Mouse (Mus musculus): ENCODE data around the gene Furin. TPM values are rescaled to one million over a fixed set of nuclear protein-coding genes. Genes with fewer than 3 reads are reported as not detected.
A peak's percentile ranks its signal among the peaks of the same experiment; 100 is the strongest.

The Furin gene
- polyA plus RNA-seq, 1 experiment = 8.3 TPM

DNA sequence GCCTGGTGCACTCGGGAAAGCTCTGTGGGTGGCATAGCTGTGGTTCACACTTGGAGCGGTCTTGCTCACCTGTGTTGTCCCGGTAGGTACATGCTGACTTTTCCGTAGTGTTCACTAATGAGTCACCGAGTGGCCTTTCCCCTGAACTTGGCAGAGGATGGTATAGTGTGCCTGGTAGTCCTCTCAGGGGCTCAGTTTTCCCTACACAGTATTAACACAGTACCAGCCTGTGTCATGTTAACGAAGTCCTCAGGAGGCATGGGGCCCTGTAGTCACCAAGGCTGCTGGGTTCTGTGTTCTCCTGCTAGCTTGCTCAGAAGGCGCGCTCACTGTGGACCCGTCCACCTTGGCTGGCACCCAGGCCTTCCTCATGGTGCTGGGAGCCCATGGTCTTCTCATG, 5.1 kb upstream of the Furin start:
- Histone ChIP-seq H3K36me3 (ENCODE audit: control insufficient read depth, insufficient read depth, low read length) (no peaks in the 10 kb centered on the region), H3K4me3 (ENCODE audit: control insufficient read depth, low read depth, low read length) (no peak overlapping the region), H3K27me3 (ENCODE audit: control insufficient read depth, insufficient read depth, low read length) (no peaks in the 10 kb centered on the region), H3K27ac (ENCODE audit: control insufficient read depth, insufficient read depth, low read depth, low read length) (no peak overlapping the region), H3K4me1 (ENCODE audit: control insufficient read depth, insufficient read depth, low read length) (peaks cover 3% of the 10 kb centered on the region; the same call in 1 of the 2 replicates)
- TF ChIP-seq CTCF (IDR thresholded peaks at IDR 0.05; ENCODE audit: control insufficient read depth, insufficient read depth, insufficient replicate concordance, low read depth, low read length) (no peak), POLR2A (IDR thresholded peaks at IDR 0.05; ENCODE audit: control insufficient read depth, low read depth, low read length) (no peak)

DNA sequence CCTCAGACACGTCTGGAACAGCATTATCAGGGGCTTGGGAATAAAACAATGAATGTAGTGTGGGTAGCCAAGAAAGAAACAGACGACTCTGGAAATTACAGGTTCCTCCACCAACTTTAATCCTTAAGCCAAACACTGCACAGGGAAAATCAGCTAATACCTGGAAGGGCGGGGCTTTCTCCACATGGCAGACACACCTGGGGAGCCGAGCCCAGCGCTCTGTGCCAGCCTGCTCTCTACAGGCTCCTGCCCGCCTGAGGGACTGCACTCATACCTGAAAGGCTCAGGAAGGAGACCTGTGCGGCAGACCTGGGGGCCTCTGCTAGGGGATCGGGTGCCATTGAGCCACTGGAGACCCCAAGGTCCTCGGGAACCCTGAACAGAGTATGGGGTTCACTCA, 2.5 kb upstream of the Furin start:
- no peak overlapping the region for H3K4me3 ChIP-seq (ENCODE audit: control insufficient read depth, low read depth, low read length)
- H3K4me1 ChIP-seq (ENCODE audit: control insufficient read depth, insufficient read depth, low read length) = peaks cover 4% of the 10 kb centered on the region; the same call in 1 of the 2 replicates
- TF ChIP-seq CTCF (IDR thresholded peaks at IDR 0.05; ENCODE audit: control insufficient read depth, insufficient read depth, insufficient replicate concordance, low read depth, low read length) (no peak), POLR2A (IDR thresholded peaks at IDR 0.05; ENCODE audit: control insufficient read depth, low read depth, low read length) (no peak)
- no peaks in the 10 kb centered on the region for H3K27me3 ChIP-seq (ENCODE audit: control insufficient read depth, insufficient read depth, low read length)
- H3K36me3 ChIP-seq (ENCODE audit: control insufficient read depth, insufficient read depth, low read length) = no peaks in the 10 kb centered on the region
- no peak overlapping the region for H3K27ac ChIP-seq (ENCODE audit: control insufficient read depth, insufficient read depth, low read depth, low read length)

DNA sequence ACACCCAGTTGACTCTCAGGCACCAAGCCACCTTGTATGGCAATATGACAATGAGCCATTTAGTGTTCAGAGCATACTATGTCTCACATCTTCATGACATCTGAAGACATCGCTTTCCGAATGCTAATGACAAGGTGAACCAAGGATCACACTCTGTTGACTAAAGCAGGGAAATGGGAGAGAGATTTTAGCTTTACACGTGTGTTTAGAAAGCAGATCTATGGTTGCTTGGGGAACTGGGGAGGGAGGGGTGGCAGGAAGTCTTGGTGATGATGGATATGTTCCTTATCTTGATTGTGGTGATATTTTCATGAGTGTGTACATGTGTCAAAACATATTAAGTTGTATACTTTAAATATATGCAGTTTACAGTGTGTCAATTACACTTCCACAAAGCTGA, 950 bp upstream of the Furin start:
- TF ChIP-seq POLR2A (IDR thresholded peaks at IDR 0.05; ENCODE audit: control insufficient read depth, low read depth, low read length) (no peak), CTCF (IDR thresholded peaks at IDR 0.05; ENCODE audit: control insufficient read depth, insufficient read depth, insufficient replicate concordance, low read depth, low read length) (no peak)
- no peaks in the 10 kb centered on the region for H3K36me3 ChIP-seq (ENCODE audit: control insufficient read depth, insufficient read depth, low read length)
- no peak overlapping the region for H3K27ac ChIP-seq (ENCODE audit: control insufficient read depth, insufficient read depth, low read depth, low read length)
- H3K4me3 ChIP-seq (ENCODE audit: control insufficient read depth, low read depth, low read length) = no peak overlapping the region
- H3K4me1 ChIP-seq (ENCODE audit: control insufficient read depth, insufficient read depth, low read length) = peaks cover 4% of the 10 kb centered on the region
- no peaks in the 10 kb centered on the region for H3K27me3 ChIP-seq (ENCODE audit: control insufficient read depth, insufficient read depth, low read length)

DNA sequence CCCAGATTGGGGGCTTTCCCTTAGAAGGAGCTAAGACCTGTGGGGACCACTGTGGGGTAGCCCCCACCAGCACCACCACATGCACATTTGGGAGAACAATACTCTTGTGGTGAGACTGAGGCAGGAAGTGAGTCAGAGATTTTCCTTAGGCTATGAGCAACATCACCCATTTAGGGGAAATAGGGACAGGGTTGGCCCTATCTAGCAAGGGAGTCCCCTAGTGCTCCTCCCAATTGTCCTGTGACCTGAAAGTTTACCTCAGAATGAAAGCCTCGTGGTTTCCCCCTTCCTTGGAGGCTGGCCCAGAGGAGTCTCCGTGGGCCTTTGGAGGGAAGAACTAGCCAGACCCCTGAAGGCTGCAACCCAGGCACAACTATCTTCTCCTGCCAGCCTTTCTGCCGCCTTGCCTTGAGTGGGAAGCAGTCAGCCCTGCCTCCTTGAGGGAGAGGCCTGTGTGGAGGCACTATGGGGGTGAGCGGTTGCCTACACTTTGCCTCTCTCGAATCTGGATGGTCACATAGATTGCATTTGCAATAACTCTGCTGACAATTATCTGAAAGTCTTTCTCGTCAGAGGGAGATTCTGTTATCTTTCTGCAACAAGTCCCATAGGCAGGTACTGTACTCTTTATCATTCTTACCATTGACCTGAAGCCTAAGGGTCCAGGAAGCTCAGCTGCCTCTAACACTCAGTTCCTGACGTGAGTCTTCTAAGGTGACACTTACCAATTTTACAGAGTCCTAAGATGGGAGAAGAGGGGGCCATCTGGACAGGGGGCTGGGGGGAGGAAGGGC, 938 bp downstream of the Furin start:
- no peak overlapping the region for H3K27ac ChIP-seq (ENCODE audit: control insufficient read depth, insufficient read depth, low read depth, low read length)
- H3K36me3 ChIP-seq (ENCODE audit: control insufficient read depth, insufficient read depth, low read length) = no peaks in the 10 kb centered on the region
- H3K4me3 ChIP-seq (ENCODE audit: control insufficient read depth, low read depth, low read length) = no peak overlapping the region
- H3K27me3 ChIP-seq (ENCODE audit: control insufficient read depth, insufficient read depth, low read length) = no peaks in the 10 kb centered on the region
- no peak for TF ChIP-seq CTCF (IDR thresholded peaks at IDR 0.05; ENCODE audit: control insufficient read depth, insufficient read depth, insufficient replicate concordance, low read depth, low read length)
- TF ChIP-seq POLR2A (IDR thresholded peaks at IDR 0.05; ENCODE audit: control insufficient read depth, low read depth, low read length) = no peak
- H3K4me1 ChIP-seq (ENCODE audit: control insufficient read depth, insufficient read depth, low read length) = peaks cover 9% of the 10 kb centered on the region

DNA sequence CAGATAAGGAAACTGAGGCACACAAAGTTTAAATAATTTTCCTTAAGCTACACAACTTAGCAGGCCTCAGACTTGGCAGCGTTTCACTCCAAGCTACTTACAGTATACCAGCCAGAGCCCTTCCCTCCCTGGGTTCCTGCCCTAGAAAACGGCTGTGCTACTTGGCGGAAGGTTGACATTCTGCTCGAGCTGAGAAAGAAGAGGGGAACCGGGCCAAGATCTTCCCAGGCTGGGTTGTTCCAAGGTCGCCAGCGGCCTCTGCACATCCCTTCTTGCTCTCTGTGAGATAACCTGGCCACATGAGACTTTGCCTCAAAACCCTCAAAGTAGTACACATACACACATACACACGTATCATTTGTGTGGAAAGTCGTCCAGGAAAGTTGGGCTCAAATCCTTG, 1.7 kb downstream of the Furin start:
- H3K27me3 ChIP-seq (ENCODE audit: control insufficient read depth, insufficient read depth, low read length) = no peaks in the 10 kb centered on the region
- no peak for TF ChIP-seq CTCF (IDR thresholded peaks at IDR 0.05; ENCODE audit: control insufficient read depth, insufficient read depth, insufficient replicate concordance, low read depth, low read length)
- TF ChIP-seq POLR2A (IDR thresholded peaks at IDR 0.05; ENCODE audit: control insufficient read depth, low read depth, low read length) = no peak
- H3K36me3 ChIP-seq (ENCODE audit: control insufficient read depth, insufficient read depth, low read length) = no peaks in the 10 kb centered on the region
- no peak overlapping the region; the same call in 1 of the 2 replicates for H3K27ac ChIP-seq (ENCODE audit: control insufficient read depth, insufficient read depth, low read depth, low read length)
- H3K4me1 ChIP-seq (ENCODE audit: control insufficient read depth, insufficient read depth, low read length) = peaks cover 9% of the 10 kb centered on the region
- H3K4me3 ChIP-seq (ENCODE audit: control insufficient read depth, low read depth, low read length) = no peak overlapping the region

DNA sequence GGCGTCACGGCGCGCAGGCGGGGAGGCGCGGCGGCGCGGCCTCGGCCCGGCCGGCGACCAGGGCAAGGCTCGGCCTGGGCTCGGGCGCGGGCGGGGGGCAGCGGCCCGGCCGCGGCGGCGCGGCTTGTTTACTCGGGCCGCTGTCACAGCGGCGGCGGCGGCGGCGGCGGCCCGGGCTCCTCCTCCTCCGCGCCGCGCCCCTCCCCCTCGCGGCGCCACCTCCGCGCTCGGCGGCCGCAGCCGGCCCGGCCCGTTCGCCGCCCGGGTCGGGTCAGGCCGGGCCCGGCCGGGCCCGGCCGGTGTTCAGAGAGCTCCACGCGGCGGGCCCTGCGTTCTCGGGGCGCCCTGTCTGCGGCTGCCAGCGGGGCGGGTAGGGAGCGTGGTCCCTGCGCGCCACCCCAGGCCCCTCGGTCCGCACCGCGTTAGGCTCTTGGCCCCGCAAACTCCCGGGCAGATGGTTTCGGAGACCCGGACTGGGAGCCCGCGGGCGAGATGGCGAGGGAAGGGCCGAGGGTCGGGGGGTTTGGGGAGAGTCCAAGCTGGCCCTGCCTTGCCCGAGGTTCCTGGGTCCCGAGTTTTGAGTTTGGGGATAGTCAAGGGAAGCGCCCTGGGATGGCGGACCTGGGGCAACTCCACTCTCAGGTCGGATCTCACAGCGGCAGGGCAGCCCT, 2.5 kb downstream of the Furin start:
- Histone ChIP-seq H3K4me3 (ENCODE audit: control insufficient read depth, low read depth, low read length) (peak overlapping the region; percentile 78), H3K27me3 (ENCODE audit: control insufficient read depth, insufficient read depth, low read length) (no peaks in the 10 kb centered on the region), H3K4me1 (ENCODE audit: control insufficient read depth, insufficient read depth, low read length) (peaks cover 9% of the 10 kb centered on the region), H3K27ac (ENCODE audit: control insufficient read depth, insufficient read depth, low read depth, low read length) (peak overlapping the region; percentile 83), H3K36me3 (ENCODE audit: control insufficient read depth, insufficient read depth, low read length) (no peaks in the 10 kb centered on the region)
- TF ChIP-seq CTCF (IDR thresholded peaks at IDR 0.05; ENCODE audit: control insufficient read depth, insufficient read depth, insufficient replicate concordance, low read depth, low read length) (no peak), POLR2A (IDR thresholded peaks at IDR 0.05; ENCODE audit: control insufficient read depth, low read depth, low read length) (no peak; the same call in 1 of the 2 replicates)

DNA sequence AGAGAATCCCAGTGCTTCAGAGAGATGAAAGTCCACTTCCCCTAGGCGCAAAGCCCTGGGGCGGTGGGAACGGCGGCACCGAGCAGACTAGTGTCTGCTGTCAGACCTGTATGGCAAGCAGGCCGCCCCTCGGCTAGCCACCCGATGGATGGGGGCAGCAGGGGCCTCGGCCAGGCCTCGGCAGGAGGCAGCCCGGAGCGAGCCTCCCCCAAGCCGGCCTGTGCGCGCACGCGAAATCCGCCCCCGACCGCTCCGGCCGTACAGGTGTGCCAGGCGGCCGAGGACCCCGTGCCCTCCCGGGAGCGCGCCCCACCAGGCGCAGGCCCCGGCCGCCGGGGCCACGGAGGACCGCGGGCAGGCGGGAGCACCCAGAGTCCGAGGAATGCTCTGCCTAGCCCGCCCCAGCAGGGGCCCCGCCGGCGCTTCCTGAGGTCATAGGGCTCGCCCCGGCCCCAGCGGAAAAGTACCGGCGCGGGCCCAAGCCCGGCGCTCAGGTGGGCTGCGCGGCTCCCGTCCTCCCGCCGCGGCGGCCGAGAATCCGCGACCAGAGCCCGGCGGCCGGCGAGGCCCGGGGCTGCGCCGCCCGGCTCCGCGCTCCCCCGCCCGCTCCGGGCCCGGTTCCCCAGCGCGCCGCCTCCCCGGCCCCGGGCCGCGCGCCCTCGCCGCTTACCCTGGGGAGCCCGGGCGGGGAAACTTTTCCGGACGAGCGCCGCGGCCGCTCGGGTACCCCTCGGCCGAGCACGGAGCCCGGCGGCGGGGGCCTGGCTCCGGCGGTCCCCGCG, 3.2 kb downstream of the Furin start:
- Histone ChIP-seq H3K27me3 (ENCODE audit: control insufficient read depth, insufficient read depth, low read length) (no peaks in the 10 kb centered on the region), H3K4me1 (ENCODE audit: control insufficient read depth, insufficient read depth, low read length) (peaks cover 9% of the 10 kb centered on the region), H3K36me3 (ENCODE audit: control insufficient read depth, insufficient read depth, low read length) (no peaks in the 10 kb centered on the region), H3K27ac (ENCODE audit: control insufficient read depth, insufficient read depth, low read depth, low read length) (peak overlapping the region; percentile 61), H3K4me3 (ENCODE audit: control insufficient read depth, low read depth, low read length) (peak overlapping the region; percentile 78)
- TF ChIP-seq CTCF (IDR thresholded peaks at IDR 0.05; ENCODE audit: control insufficient read depth, insufficient read depth, insufficient replicate concordance, low read depth, low read length) = no peak
- no peak for TF ChIP-seq POLR2A (IDR thresholded peaks at IDR 0.05; ENCODE audit: control insufficient read depth, low read depth, low read length)
